Mouse (Mus musculus) heart, adult 2 months (tissue): Measurements from ENCODE around the gene Cracr2a.

ENCODE experiments used
- CTCF ChIP-seq: fragments of 200-600 bp; IDR thresholded peaks from 2 replicates; pipeline ENCODE4 v1.8.1; 2022; ENCODE audit warnings: antibody characterized with exemption, mild to moderate bottlenecking, moderate library complexity
- EP300 ChIP-seq: fragments of 200-500 bp; IDR thresholded peaks from 2 replicates; pipeline ENCODE4 v1.6.1; 2011; ENCODE audit warnings: low read depth, low read length, control low read depth; ENCODE audit not compliant: insufficient read depth
- POLR2A ChIP-seq: fragments of 200-500 bp; IDR thresholded peaks from 2 replicates; pipeline ENCODE4 v1.6.1; 2011; ENCODE audit warnings: mild to moderate bottlenecking, low read depth, low read length, control low read depth; ENCODE audit not compliant: insufficient read depth

DNA sequence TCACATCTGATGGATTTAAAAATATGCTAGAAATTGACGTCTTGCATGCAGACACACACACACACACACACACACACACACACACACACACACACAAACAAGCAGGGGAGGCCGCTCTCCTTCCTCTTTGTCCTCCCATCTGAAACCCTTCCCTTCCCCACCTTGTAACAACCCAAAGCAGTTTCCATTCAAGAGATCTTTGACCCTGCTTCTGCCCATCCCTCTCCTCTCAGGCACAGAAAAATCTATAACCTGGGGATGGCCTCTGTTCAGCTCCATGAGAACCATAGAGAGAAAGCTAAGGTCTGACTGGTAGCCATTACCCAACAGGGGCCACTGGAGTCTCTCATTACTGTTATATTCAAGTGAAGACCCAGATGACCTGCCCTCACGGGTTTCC lies 117.9 kb downstream of the Cracr2a start:
- TF ChIP-seq CTCF (no peak), EP300 (no peak), POLR2A (no peak)
